Mouse (Mus musculus) T-helper 2 cell (primary cell): ENCODE data around the gene Zmpste24.
"Not testable (repeated sequence)": the region's sequence is repeated elsewhere in the genome, so short reads cannot be mapped to it uniquely, and the experiment has no call there.

ENCODE experiments used
- in situ Hi-C: fragments of 300-600 bp; cut with MboI, MseI; formaldehyde crosslinking; loops from one replicate; pipeline ENCODE4 v1.15.1; 2025; ENCODE audit warnings: high pct_unique_total_duplicates

Zmpste24 gene

GRCm38 (mm10) chr4:121097650-121098378, at the start of gene Zmpste24:
TSS of gene Zmpste24 (minus strand) at chr4:121098241.
- in situ Hi-C loops, result loop anchor here (5.0 to 10.0 kb wide), 2 partner anchors 71 to 127 kb away; no protein-coding TSS in a partner anchor

GRCm38 (mm10) chr4:121109126-121109525, 11.1 kb upstream of the Zmpste24 start, which contains the start of gene Tmco2:
TSS of gene Tmco2 (minus strand) at chr4:121109226.
- in situ Hi-C loops, result no loop called here

GRCm38 (mm10) chr4:121103304-121103703, 5.3 kb upstream of the Zmpste24 start:
- in situ Hi-C loops, result no loop called here

GRCm38 (mm10) chr4:121090211-121090610, 7.8 kb downstream of the Zmpste24 start:
- in situ Hi-C loops, result loop anchor here (10.0 kb wide), 1 partner anchor 135 kb away; no protein-coding TSS in a partner anchor

- in situ Hi-C loops, result no loop called here
Observed at GRCm38 (mm10) chr4:121088696-121089095, 9.3 kb downstream of the Zmpste24 start.

GRCm38 (mm10) chr4:121084506-121084905, 13.5 kb downstream of the Zmpste24 start:
- in situ Hi-C loops, result no loop called here

GRCm38 (mm10) chr4:121080395-121080794, 17.6 kb downstream of the Zmpste24 start:
- in situ Hi-C loops, result no loop called here

- in situ Hi-C loops, result no loop called here
Observed at GRCm38 (mm10) chr4:121077915-121078646, 20.0 kb downstream of the Zmpste24 start.

GRCm38 (mm10) chr4:121074250-121074649, 23.8 kb downstream of the Zmpste24 start:
- in situ Hi-C loops, result no loop called here

- in situ Hi-C loops, result no loop called here
Observed at GRCm38 (mm10) chr4:121065336-121065735, 32.7 kb downstream of the Zmpste24 start.

GRCm38 (mm10) chr4:121059218-121059617, 38.8 kb downstream of the Zmpste24 start:
- in situ Hi-C loops, result not testable (repeated sequence)

GRCm38 (mm10) chr4:121057032-121057431, 41.0 kb downstream of the Zmpste24 start:
- in situ Hi-C loops, result no loop called here

- in situ Hi-C loops, result no loop called here
Observed at GRCm38 (mm10) chr4:121056342-121056741, 41.7 kb downstream of the Zmpste24 start.

GRCm38 (mm10) chr4:121052454-121053323, 45.4 kb downstream of the Zmpste24 start:
- in situ Hi-C loops, result no loop called here

- in situ Hi-C loops, result no loop called here
Observed at GRCm38 (mm10) chr4:121051863-121052262, 46.2 kb downstream of the Zmpste24 start.

- in situ Hi-C loops, result no loop called here
Observed at GRCm38 (mm10) chr4:121042946-121043345, 55.1 kb downstream of the Zmpste24 start.

GRCm38 (mm10) chr4:121042472-121042871, 55.6 kb downstream of the Zmpste24 start:
- in situ Hi-C loops, result no loop called here

GRCm38 (mm10) chr4:121040897-121041671, 57.0 kb downstream of the Zmpste24 start:
- in situ Hi-C loops, result no loop called here

GRCm38 (mm10) chr4:121040323-121040722, 57.7 kb downstream of the Zmpste24 start:
- in situ Hi-C loops, result no loop called here

- in situ Hi-C loops, result no loop called here
Observed at GRCm38 (mm10) chr4:121039331-121040115, 58.5 kb downstream of the Zmpste24 start, which contains the start of gene Col9a2. TSS of gene Col9a2 (plus strand) at chr4:121039385.
